ENCODE assay signal across 15 mouse cellular contexts in the genomic region with DNA sequence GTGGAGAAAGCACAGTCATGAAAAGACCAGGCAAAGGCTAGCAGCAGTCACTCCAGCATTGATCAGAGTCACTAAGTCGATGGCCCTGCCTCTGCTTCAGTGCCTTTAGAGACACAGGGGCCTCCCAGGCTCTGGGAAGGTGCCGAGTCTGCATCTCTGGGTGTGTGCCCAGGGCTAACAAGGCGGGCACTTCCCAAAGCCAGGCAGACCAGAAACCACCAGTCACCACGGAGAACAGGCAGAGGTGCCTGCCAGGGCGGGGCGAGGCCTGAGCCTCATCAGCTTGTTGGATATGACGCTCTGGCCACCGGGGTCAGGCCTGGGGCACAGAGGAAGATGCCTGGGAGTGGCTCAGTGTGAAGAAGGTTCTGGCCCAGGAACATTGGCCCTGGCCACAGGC.
"Had no signal": no experiment of that assay in that cellular context is flagged by ENCODE, and none has a peak within 500 bp of the region (broad histone marks: within the 10 kb centered on the region; RNA-seq: fewer than 3 reads in every experiment).

No protein-coding gene starts in this region.

- H3K4me3 ChIP-seq: kidney, embryonic 15.5 days; megakaryocyte, embryonic 14.5 days; midbrain, embryonic 10.5 days; midbrain, embryonic 15.5 days; neural tube, embryonic 12.5 days; neural tube, embryonic 15.5 days had no signal

- H3K4me2 ChIP-seq: kidney, embryonic 15.5 days; liver, embryonic 11.5 days; lung, embryonic 14.5 days; midbrain, embryonic 15.5 days; neural tube, embryonic 12.5 days; neural tube, embryonic 15.5 days had no signal

- H3K27ac ChIP-seq: kidney, embryonic 15.5 days; liver, embryonic 14.5 days; midbrain, embryonic 10.5 days; midbrain, embryonic 15.5 days; neural tube, embryonic 12.5 days; neural tube, embryonic 15.5 days had no signal

- ATAC-seq: intestine, postnatal 0 days; liver, postnatal 0 days; lung, postnatal 0 days; midbrain, embryonic 15.5 days had no signal

- H3K36me3 ChIP-seq: kidney, embryonic 15.5 days; midbrain, embryonic 10.5 days; midbrain, embryonic 15.5 days; neural tube, embryonic 12.5 days; neural tube, embryonic 15.5 days had no signal

- DNase-seq: liver, postnatal 0 days; right cerebral cortex, adult 18-20 months; right cerebral cortex, postnatal 14 days; right cerebral cortex, postnatal 4 days had no signal

- H3K9me3 ChIP-seq: kidney, embryonic 15.5 days; megakaryocyte, embryonic 14.5 days; midbrain, embryonic 10.5 days; midbrain, embryonic 15.5 days; neural tube, embryonic 12.5 days; neural tube, embryonic 15.5 days had no signal

- H3K9ac ChIP-seq: kidney, embryonic 15.5 days; liver, embryonic 14.5 days; liver, postnatal 0 days; lung, embryonic 14.5 days; midbrain, embryonic 15.5 days; neural tube, embryonic 12.5 days; neural tube, embryonic 15.5 days had no signal
